Mouse (Mus musculus) kidney, embryonic 14.5 days (tissue): ENCODE results near the gene Fam181a. TPM values are rescaled to one million over a fixed set of nuclear protein-coding genes. Genes with fewer than 3 reads are reported as not detected.
A peak's percentile ranks its signal among the peaks of the same experiment; 100 is the strongest.

ENCODE experiments used
- ATAC-seq: fragments of 200-750 bp; cut with Nextera tagmentation; 2 replicates; pipeline ENCODE4 v1.8.0; 2017; ENCODE audit warnings: moderate number of reproducible peaks, mild to moderate bottlenecking, moderate TSS enrichment, moderate library complexity; ENCODE audit not compliant: low FRiP score, low TSS enrichment
- H3K27ac ChIP-seq: fragments of 300-500 bp; sonication (generic); 2 replicates; pipeline ENCODE4 v1.5.1; 2014; ENCODE audit warnings: low read depth, mild to moderate bottlenecking, low read length, moderate library complexity, mixed read lengths
- H3K27me3 ChIP-seq: fragments of 300-500 bp; sonication (generic); 2 replicates; pipeline ENCODE4 v1.6.1; 2014; ENCODE audit warnings: mild to moderate bottlenecking, low read length; ENCODE audit not compliant: control insufficient read depth, insufficient read depth
- H3K36me3 ChIP-seq: fragments of 300-500 bp; sonication (generic); 2 replicates; pipeline ENCODE4 v1.6.1; 2014; ENCODE audit warnings: low read length, mixed read lengths; ENCODE audit not compliant: control insufficient read depth, insufficient read depth
- H3K4me1 ChIP-seq: fragments of 300-500 bp; sonication (generic); 2 replicates; pipeline ENCODE4 v1.6.1; 2014; ENCODE audit warnings: low read length, mixed read lengths; ENCODE audit not compliant: control insufficient read depth, insufficient read depth
- H3K4me2 ChIP-seq: fragments of 300-500 bp; sonication (generic); replicated peaks from 2 replicates; pipeline ENCODE4 v1.6.1; 2014; ENCODE audit warnings: low read depth, mild to moderate bottlenecking, low read length
- H3K4me3 ChIP-seq: fragments of 300-500 bp; sonication (generic); 2 replicates; pipeline ENCODE4 v1.5.1; 2014; ENCODE audit warnings: mild to moderate bottlenecking, low read length
- H3K9ac ChIP-seq: fragments of 300-500 bp; sonication (generic); 2 replicates; pipeline ENCODE4 v1.6.1; 2014; ENCODE audit warnings: low read depth, mild to moderate bottlenecking, low read length, moderate library complexity
- H3K9me3 ChIP-seq: fragments of 300-500 bp; sonication (generic); 2 replicates; pipeline ENCODE4 v1.6.1; 2016; ENCODE audit warnings: low read length; ENCODE audit not compliant: control insufficient read depth
- WGBS: fragments of 180-500 bp; shearing (Covaris S2); extraction: QIAGEN DNeasy Blood & Tissue Kit; methylation state at CpG from one replicate; pipeline ENCODE4 v1.1.7; 2014; 5-methylcytosine and 5-hydroxymethylcytosine counted together
- polyA plus RNA-seq: library from polyadenylated mRNA; unstranded; fragments of >200 nt; fragmentation: Nextera tagmentation; extraction: Ambion mirVana; gene quantifications from 2 replicates; pipeline ENCODE4 v1.2.1, GENCODE M21; 2014

The Fam181a gene
- polyA plus RNA-seq, 1 experiment from 2014 or later, result not detected

- Histone ChIP-seq H3K4me2 (no peak overlapping the region), H3K27ac (no peak overlapping the region), H3K36me3 (no peaks in the 10 kb centered on the region), H3K9me3 (no peaks in the 10 kb centered on the region), H3K4me1 (no peaks in the 10 kb centered on the region), H3K4me3 (no peak overlapping the region), H3K9ac (no peak overlapping the region), H3K27me3 (no peaks in the 10 kb centered on the region)
- WGBS, result 75% methylated on average over 8 of the region's 8 CpGs
- no peak for ATAC-seq
These were observed 47.4 kb downstream of the Fam181a start for GRCm38 (mm10) chr12:103358216-103358615.

- Histone ChIP-seq H3K4me3 (no peak overlapping the region), H3K9me3 (no peaks in the 10 kb centered on the region), H3K36me3 (no peaks in the 10 kb centered on the region), H3K9ac (no peak overlapping the region), H3K27me3 (no peaks in the 10 kb centered on the region), H3K4me2 (no peak overlapping the region), H3K27ac (no peak overlapping the region), H3K4me1 (no peaks in the 10 kb centered on the region)
- 39% methylated on average over 4 of the region's 4 CpGs for WGBS
- 0 out of 2 replicates have a peak, but pooled peaks have one; percentile 24 for ATAC-seq
These were observed 48.4 kb downstream of the Fam181a start for GRCm38 (mm10) chr12:103358951-103359801.

DNA sequence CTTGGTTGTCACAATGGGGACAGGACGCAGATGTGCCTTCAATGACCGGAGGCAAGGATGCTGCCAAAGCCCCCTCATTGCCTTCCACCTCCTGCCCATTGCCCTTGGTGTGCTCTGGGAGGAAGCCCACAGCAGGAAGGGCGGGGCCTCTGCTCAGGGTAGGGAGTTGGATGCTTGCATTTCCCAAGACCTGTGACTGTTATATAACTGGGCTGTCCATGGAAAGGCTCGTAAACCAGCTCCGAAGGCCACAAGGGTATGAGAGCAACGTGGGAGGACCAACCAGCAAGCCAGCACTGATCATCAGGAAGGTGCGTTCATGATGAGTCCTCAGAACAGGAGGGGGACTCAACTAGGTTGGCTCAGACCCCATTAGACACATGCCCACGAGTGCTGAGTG is 50.0 kb downstream of the Fam181a start:
- H3K4me3 ChIP-seq, result no peak overlapping the region
- no peaks in the 10 kb centered on the region for H3K27me3 ChIP-seq
- no peak for ATAC-seq
- H3K36me3 ChIP-seq, result no peaks in the 10 kb centered on the region
- H3K4me2 ChIP-seq, result no peak overlapping the region
- H3K4me1 ChIP-seq, result no peaks in the 10 kb centered on the region
- H3K9me3 ChIP-seq, result no peaks in the 10 kb centered on the region
- 70% methylated on average over 8 of the region's 8 CpGs for WGBS
- H3K9ac ChIP-seq, result no peak overlapping the region
- H3K27ac ChIP-seq, result no peak overlapping the region

- H3K9me3 ChIP-seq, result no peaks in the 10 kb centered on the region
- H3K27ac ChIP-seq, result no peak overlapping the region
- H3K27me3 ChIP-seq, result no peaks in the 10 kb centered on the region
- H3K36me3 ChIP-seq, result no peaks in the 10 kb centered on the region
- 83% methylated on average over 17 of the region's 17 CpGs for WGBS
- H3K4me3 ChIP-seq, result no peak overlapping the region
- H3K4me2 ChIP-seq, result no peak overlapping the region
- no peak overlapping the region for H3K9ac ChIP-seq
- ATAC-seq, result no peak
- H3K4me1 ChIP-seq, result no peaks in the 10 kb centered on the region
These were observed 50.9 kb downstream of the Fam181a start for GRCm38 (mm10) chr12:103361539-103362307.

- no peak overlapping the region for H3K4me2 ChIP-seq
- H3K4me1 ChIP-seq, result 0 out of 2 replicates have a peak, but pooled peaks cover under 1% of the 10 kb centered on the region
- no peaks in the 10 kb centered on the region for H3K27me3 ChIP-seq
- no peak for ATAC-seq
- WGBS, result 82% methylated on average over 3 of the region's 3 CpGs
- H3K27ac ChIP-seq, result no peak overlapping the region
- H3K4me3 ChIP-seq, result no peak overlapping the region
- no peaks in the 10 kb centered on the region for H3K9me3 ChIP-seq
- no peaks in the 10 kb centered on the region for H3K36me3 ChIP-seq
- no peak overlapping the region for H3K9ac ChIP-seq
These were observed 51.6 kb downstream of the Fam181a start for GRCm38 (mm10) chr12:103362336-103362735.

Other genes starting within 250 kb of the Fam181a start
- 0.21 and 0.49 TPM in 2 replicates for gene Prima1, start 68.8 kb upstream of the Fam181a start, polyA plus RNA-seq
- gene Asb2, start 45.0 kb downstream of the Fam181a start, polyA plus RNA-seq, result 1.0 and 1.2 TPM in 2 replicates
- gene Otub2, start 77.7 kb downstream of the Fam181a start, polyA plus RNA-seq, result 6.0 and 6.1 TPM in 2 replicates
- 0.22 and 0.26 TPM in 2 replicates for gene 9330161L09Rik, start 96.8 kb downstream of the Fam181a start, polyA plus RNA-seq
- gene Ddx24, start 114.9 kb downstream of the Fam181a start, polyA plus RNA-seq, result 73.9 and 93.9 TPM in 2 replicates
- gene Ifi27, start 123.2 kb downstream of the Fam181a start, polyA plus RNA-seq, result 22.3 and 22.5 TPM in 2 replicates
- gene Ifi27l2a, start 132.7 kb downstream of the Fam181a start, polyA plus RNA-seq, result 5.9 and 8.0 TPM in 2 replicates
- not detected in 2 replicates for gene Ifi27l2b, start 146.2 kb downstream of the Fam181a start, polyA plus RNA-seq
- 1.2 and 2.0 TPM in 2 replicates for gene Ppp4r4, start 221.3 kb downstream of the Fam181a start, polyA plus RNA-seq